Mouse (Mus musculus) midbrain, embryonic 13.5 days (tissue): ENCODE measurements around the gene Gm49394. TPM values are rescaled to one million over a fixed set of nuclear protein-coding genes. Genes with fewer than 3 reads are reported as not detected.

Experiments
- ATAC-seq: fragments of 200-750 bp; cut with Nextera tagmentation; 2 replicates; pipeline ENCODE4 v1.8.0; 2017; ENCODE audit warnings: mild to moderate bottlenecking, moderate TSS enrichment, moderate library complexity
- H3K27ac ChIP-seq: fragments of 300-500 bp; sonication (generic); 2 replicates; pipeline ENCODE4 v1.5.1; 2015; ENCODE audit warnings: inconsistent platforms, mild to moderate bottlenecking, moderate library complexity
- H3K27me3 ChIP-seq: fragments of 300-500 bp; sonication (generic); 2 replicates; pipeline ENCODE4 v1.6.1; 2015; ENCODE audit warnings: mild to moderate bottlenecking, inconsistent platforms
- H3K36me3 ChIP-seq: fragments of 300-500 bp; sonication (generic); 2 replicates; pipeline ENCODE4 v1.6.1; 2015; ENCODE audit warnings: mild to moderate bottlenecking, inconsistent platforms
- H3K4me1 ChIP-seq: fragments of 300-500 bp; sonication (generic); replicated peaks from 2 replicates; pipeline ENCODE4 v1.6.1; 2015; ENCODE audit warnings: inconsistent platforms
- H3K4me2 ChIP-seq: fragments of 300-500 bp; sonication (generic); replicated peaks from 2 replicates; pipeline ENCODE4 v1.6.1; 2015; ENCODE audit warnings: moderate library complexity, mild to moderate bottlenecking, inconsistent platforms
- H3K4me3 ChIP-seq: fragments of 300-500 bp; sonication (generic); replicated peaks from 2 replicates; pipeline ENCODE4 v1.5.1; 2015; ENCODE audit warnings: mild to moderate bottlenecking, inconsistent platforms
- H3K9ac ChIP-seq: fragments of 300-500 bp; sonication (generic); replicated peaks from 2 replicates; pipeline ENCODE4 v1.6.1; 2015; ENCODE audit warnings: mild to moderate bottlenecking, inconsistent platforms
- H3K9me3 ChIP-seq: fragments of 300-500 bp; sonication (generic); 2 replicates; pipeline ENCODE4 v1.6.1; 2016; ENCODE audit warnings: mild to moderate bottlenecking, inconsistent platforms
- WGBS: fragments of 180-500 bp; shearing (Covaris S2); methylation state at CpG from one replicate; pipeline ENCODE4 v1.1.7; 2015; 5-methylcytosine and 5-hydroxymethylcytosine counted together
- polyA plus RNA-seq: library from polyadenylated mRNA; unstranded; fragments of >200 nt; fragmentation: Nextera tagmentation; extraction: Ambion mirVana; gene quantifications from 2 replicates; pipeline ENCODE4 v1.2.1, GENCODE M21; 2015

The Gm49394 gene
- polyA plus RNA-seq, 1 experiment from 2014 or later = not detected

DNA sequence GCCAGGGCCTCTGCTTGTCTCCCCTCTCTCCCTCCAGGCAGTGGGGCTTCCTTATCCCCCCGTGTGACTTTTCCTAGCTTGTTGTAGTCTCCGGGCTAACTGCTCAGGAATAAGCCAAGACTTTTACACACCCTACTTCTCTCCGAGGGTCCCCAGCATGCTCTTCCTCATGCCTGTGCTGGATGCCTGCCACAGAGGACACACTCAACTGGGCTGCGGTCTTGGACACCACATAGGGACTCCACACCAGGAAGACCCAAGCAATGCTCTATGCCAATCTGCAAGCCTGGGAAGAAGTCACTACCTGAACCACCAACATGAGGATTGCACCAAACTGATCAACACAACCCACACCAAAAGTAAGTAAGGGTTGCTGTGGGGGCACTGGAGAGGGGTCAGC is 3.6 kb downstream of the Gm49394 start:
- peaks cover 61% of the 10 kb centered on the region for H3K27me3 ChIP-seq
- no peak overlapping the region for H3K4me3 ChIP-seq
- H3K4me2 ChIP-seq = no peak overlapping the region
- H3K9ac ChIP-seq = no peak overlapping the region
- no peaks in the 10 kb centered on the region for H3K36me3 ChIP-seq
- H3K9me3 ChIP-seq = peaks cover 15% of the 10 kb centered on the region
- peaks cover 6% of the 10 kb centered on the region; the same call in 1 of the 2 replicates for H3K4me1 ChIP-seq
- no peak overlapping the region for H3K27ac ChIP-seq
- WGBS = 72% methylated on average over 4 of the region's 4 CpGs
- no peak for ATAC-seq

DNA sequence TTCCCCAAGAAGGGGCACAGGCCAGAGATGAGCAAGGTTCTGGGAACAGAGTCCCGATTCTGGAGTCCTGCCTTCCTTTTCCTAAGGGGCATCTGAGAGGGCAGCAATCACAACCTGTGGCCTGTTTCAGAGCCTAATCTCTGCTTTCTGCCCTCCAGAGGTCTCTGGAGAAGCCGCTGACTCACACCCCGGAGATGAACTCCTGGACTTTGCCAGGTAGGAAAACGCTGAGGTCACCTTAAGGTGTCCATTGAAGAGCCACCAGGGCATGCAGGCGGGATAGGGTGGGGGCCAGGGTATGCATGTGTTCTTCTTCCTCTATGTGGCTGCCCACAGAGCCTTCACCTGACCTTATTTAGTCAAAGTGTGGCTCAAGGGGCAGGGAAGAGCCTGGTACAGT is 4.4 kb downstream of the Gm49394 start:
- H3K27ac ChIP-seq = no peak overlapping the region
- H3K4me1 ChIP-seq = peaks cover 13% of the 10 kb centered on the region
- peaks cover 69% of the 10 kb centered on the region for H3K27me3 ChIP-seq
- H3K4me3 ChIP-seq = no peak overlapping the region
- no peak for ATAC-seq
- H3K9me3 ChIP-seq = peaks cover 14% of the 10 kb centered on the region
- H3K9ac ChIP-seq = no peak overlapping the region
- WGBS = 42% methylated on average over 5 of the region's 5 CpGs
- H3K4me2 ChIP-seq = no peak overlapping the region
- no peaks in the 10 kb centered on the region for H3K36me3 ChIP-seq

DNA sequence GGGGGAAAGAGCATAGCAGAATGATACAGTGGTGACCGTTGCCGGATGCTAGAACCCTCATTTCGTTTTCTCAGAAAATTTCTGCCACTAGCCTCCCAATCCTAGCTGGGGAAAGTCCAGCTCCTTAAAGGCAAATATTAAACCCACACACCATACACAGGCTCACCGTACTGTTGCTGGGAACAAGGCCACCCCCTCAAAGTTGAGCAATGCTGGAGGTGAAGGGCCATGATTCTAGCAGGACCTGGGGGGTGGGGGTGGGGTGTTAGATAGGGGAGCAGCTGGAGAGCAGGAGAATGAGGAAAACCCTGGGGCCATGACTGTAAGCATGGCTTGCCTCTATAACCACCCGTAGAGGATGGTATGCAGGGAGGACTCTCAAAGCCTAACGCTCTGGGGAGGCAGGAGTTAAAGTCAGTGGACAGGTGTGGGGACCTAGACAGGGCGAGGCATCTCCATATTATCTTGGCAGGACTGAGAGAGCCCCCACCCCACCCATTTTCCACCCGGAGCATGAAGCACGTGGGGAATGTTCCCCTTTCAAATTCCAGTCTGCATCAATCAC is 5.2 kb downstream of the Gm49394 start:
- Histone ChIP-seq H3K9ac (no peak overlapping the region), H3K4me2 (no peak overlapping the region), H3K27me3 (peaks cover 77% of the 10 kb centered on the region), H3K36me3 (no peaks in the 10 kb centered on the region), H3K4me1 (peaks cover 20% of the 10 kb centered on the region), H3K27ac (no peak overlapping the region), H3K9me3 (peaks cover 6% of the 10 kb centered on the region; the same call in 1 of the 2 replicates), H3K4me3 (no peak overlapping the region)
- 0 out of 2 replicates have a peak, but pooled peaks have one; percentile 30 for ATAC-seq
- 5% methylated on average over 9 of the region's 9 CpGs for WGBS

DNA sequence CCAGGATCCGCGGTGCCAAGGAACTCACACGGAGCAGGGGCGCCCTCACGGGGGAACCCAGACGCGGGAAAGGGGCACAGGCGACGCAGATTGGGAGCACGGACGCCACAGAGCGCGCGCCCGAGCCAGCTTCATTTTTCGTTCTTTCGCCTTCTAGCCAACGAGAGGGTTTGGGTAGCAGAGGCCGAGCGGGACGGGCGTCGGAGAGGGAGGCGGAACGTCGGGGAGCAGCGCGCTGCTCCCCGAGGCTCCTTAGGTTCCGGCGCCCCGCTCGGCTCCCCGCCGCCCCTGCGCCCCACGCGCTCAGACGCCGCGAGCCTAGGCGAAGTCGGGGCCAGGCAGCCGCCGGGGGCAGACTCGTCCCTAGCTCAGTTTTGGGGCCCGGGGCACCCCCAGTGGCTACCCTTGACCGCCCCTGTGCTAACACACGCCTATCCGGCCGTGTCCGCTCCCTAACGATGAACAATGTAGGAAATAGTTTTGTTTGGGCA is 5.8 kb downstream of the Gm49394 start:
- H3K9ac ChIP-seq = no peak overlapping the region
- H3K36me3 ChIP-seq = no peaks in the 10 kb centered on the region
- under 1% methylated on average over 53 of the region's 53 CpGs for WGBS
- ATAC-seq = no peak
- H3K4me1 ChIP-seq = peaks cover 26% of the 10 kb centered on the region
- H3K27me3 ChIP-seq = peaks cover 82% of the 10 kb centered on the region
- peak overlapping the region; percentile 27 for H3K4me2 ChIP-seq
- 0 out of 2 replicates have a peak, but pooled peaks cover under 1% of the 10 kb centered on the region for H3K9me3 ChIP-seq
- H3K4me3 ChIP-seq = peak overlapping the region; percentile 13
- no peak overlapping the region for H3K27ac ChIP-seq

DNA sequence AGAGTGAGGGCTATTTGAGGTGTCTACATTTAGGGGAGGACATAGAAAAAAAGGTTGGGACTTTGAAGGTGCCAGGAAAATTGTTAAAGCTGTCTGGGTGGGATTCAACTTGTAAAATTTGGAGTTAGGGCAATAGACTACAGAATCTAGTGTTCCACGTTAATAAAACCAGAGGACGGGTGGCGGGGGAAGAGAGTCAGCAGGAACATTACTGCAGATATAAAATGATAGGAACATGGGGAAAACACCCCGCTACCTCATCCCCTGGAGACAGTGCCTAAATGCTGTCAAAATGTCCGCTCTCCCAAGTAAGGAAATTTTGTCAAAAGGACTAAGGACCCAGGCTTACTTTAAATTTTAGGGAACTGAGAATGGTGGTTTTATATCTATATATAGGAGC is 6.6 kb downstream of the Gm49394 start:
- WGBS = 4% methylated on average over 5 of the region's 5 CpGs

DNA sequence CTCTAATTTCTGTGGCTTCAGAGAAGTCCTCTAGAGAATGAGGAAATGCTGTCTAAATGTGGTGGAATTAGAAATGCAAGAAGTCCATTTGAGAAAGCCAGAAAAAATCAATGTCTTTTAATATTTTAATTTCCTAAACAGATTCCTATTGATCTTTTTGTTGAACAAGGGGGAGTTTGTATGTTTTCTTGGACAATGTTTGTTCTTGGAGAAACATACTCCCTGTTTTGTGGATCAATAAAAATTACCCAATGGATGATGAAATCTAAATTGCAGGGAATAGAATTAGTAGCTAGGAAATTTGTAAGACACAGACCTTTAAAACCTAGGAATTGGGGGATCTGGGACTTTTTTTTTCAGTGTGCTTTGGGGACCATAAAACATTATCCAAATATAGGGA is 7.9 kb downstream of the Gm49394 start:
- H3K4me1 ChIP-seq = peaks cover 38% of the 10 kb centered on the region
- ATAC-seq = no peak

More for the DNA sequence above, 6.6 kb downstream of the Gm49394 start:
- Histone ChIP-seq H3K9me3 (no peaks in the 10 kb centered on the region), H3K4me1 (peaks cover 34% of the 10 kb centered on the region), H3K9ac (no peak overlapping the region), H3K27me3 (peaks cover 91% of the 10 kb centered on the region), H3K4me2 (no peak overlapping the region), H3K27ac (no peak overlapping the region), H3K36me3 (no peaks in the 10 kb centered on the region), H3K4me3 (no peak overlapping the region)
- no peak for ATAC-seq

DNA sequence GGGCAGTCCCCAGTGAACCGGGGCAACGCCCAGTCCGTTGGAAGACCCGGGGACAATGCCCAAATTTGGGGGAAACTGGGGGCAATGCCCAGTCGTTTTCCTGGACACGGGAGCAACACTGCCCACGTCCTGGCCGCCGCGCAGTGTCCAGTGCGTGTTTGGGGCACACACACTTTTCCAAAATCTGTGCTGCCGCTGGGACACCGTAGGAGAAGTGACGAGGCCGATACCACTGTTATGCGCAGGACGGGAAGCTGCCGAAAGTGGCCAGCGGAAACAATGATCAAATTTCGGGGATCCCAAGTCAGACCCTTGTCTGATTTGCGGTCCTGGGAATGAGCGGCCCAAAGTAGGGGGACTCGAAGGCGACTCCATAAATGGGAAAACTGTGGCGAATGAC is 8.7 kb downstream of the Gm49394 start:
- Histone ChIP-seq H3K9ac (no peak overlapping the region), H3K36me3 (no peaks in the 10 kb centered on the region), H3K4me3 (peak overlapping the region; percentile 25), H3K9me3 (no peaks in the 10 kb centered on the region), H3K4me1 (peaks cover 38% of the 10 kb centered on the region), H3K27me3 (peaks cover 100% of the 10 kb centered on the region), H3K27ac (no peak overlapping the region), H3K4me2 (peak overlapping the region; percentile 22)
- WGBS = under 1% methylated on average over 25 of the region's 25 CpGs
- no peak for ATAC-seq

More for the DNA sequence above, 7.9 kb downstream of the Gm49394 start:
- H3K4me2 ChIP-seq = no peak overlapping the region
- H3K4me3 ChIP-seq = no peak overlapping the region
- H3K9ac ChIP-seq = no peak overlapping the region
- peaks cover 100% of the 10 kb centered on the region for H3K27me3 ChIP-seq
- no peaks in the 10 kb centered on the region for H3K36me3 ChIP-seq
- H3K27ac ChIP-seq = no peak overlapping the region
- no peaks in the 10 kb centered on the region for H3K9me3 ChIP-seq

DNA sequence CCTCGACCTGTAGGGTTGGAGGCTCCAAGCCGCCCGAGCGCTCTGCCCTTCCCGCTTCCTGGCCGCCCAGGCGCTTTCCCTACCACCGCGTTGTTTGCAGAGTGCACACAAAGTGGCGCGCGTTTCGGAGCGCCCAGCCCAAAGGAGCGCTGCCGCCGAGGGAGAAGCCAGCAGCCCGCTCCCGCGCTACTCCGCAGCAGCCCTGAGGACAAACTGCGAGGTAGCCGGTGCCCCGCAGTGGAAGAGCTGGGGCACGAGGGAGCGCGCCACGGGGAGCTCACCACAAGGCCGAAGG is 9.1 kb downstream of the Gm49394 start:
- ATAC-seq = no peak
- Histone ChIP-seq H3K9ac (no peak overlapping the region; the same call in 1 of the 2 replicates), H3K4me3 (peak overlapping the region; percentile 25), H3K27ac (no peak overlapping the region), H3K36me3 (no peaks in the 10 kb centered on the region), H3K4me1 (peaks cover 38% of the 10 kb centered on the region), H3K27me3 (peaks cover 100% of the 10 kb centered on the region), H3K4me2 (peak overlapping the region; percentile 22), H3K9me3 (no peaks in the 10 kb centered on the region)
- 0% methylated on average over 29 of the region's 29 CpGs for WGBS

DNA sequence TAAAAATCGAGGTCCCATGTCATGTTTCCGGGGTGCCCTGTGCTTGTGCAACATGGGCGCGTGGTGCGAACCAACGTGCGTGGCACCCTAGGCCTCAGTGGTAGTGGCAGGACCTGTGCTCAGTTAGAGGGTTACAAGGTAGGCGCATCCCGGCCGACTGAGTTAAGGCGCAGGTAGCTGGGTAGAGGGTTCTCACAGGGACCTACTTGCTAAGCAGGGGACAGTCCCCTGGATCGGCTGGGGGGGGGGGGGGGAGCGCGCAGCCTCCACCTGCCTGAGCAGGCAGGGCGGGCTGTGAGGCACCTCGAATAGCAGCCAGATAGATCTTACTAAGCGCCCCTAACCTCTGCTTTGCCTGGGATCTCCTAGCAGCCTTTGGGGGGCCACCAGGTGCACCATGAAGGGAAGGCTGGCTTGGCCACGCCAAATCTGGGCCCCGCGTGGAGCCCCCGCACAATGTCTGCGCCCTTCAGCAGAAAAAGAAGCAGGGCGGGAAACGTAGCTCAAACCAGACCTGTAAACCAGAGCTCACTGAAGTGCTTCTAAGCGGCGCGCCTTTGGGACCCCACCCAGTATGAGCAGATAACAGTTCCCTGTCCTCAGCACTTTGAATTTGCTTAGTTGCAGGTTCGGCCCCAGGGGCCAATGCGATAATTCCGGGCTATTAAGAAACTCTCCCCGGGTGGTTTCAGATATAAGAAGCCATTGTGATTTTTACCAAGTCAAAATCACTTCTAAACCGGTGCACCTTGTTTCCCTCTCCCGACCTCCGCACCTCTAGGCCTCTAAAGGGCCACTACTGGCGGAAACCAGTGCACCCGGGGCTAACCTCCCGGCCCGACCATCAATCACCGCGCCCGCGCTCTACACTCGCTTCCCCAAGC is 9.7 kb downstream of the Gm49394 start:
- H3K9ac ChIP-seq = no peak overlapping the region
- no peaks in the 10 kb centered on the region for H3K36me3 ChIP-seq
- peaks cover 100% of the 10 kb centered on the region for H3K27me3 ChIP-seq
- no peaks in the 10 kb centered on the region for H3K9me3 ChIP-seq
- H3K4me2 ChIP-seq = peak overlapping the region; percentile 52
- H3K4me3 ChIP-seq = peak overlapping the region; percentile 38
- H3K4me1 ChIP-seq = peaks cover 38% of the 10 kb centered on the region
- no peak overlapping the region for H3K27ac ChIP-seq
- WGBS = 2% methylated on average over 40 of the region's 43 CpGs
- no peak for ATAC-seq

DNA sequence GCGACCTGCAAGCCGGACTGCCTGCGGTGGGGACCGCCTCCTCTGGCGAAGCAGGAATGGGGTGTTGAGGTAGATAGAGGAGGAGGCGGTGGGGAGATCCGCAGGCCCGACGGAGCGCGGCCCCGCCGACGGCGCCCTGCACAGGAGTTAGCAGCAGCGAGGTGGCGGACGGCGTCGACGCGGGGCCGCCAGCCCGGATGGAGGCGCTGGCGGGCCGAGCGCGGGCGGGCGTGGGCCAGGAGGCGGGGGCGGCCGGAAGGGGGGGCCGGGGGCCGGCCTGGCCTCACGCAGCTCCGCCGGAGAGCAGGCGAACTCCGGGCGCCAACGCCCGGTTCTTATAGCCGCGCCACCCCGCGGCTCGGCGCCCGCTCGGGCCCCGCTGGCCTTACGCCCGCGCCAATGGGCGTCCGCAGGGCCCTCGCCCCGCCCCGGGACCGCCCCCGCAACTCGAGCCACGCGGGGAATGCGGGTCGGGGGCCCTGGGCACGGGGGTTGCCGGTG is 10.5 kb downstream of the Gm49394 start:
- H3K4me2 ChIP-seq = peak overlapping the region; percentile 52
- WGBS = under 1% methylated on average over 52 of the region's 70 CpGs
- H3K27me3 ChIP-seq = peaks cover 100% of the 10 kb centered on the region
- H3K4me1 ChIP-seq = peaks cover 38% of the 10 kb centered on the region
- no peaks in the 10 kb centered on the region for H3K36me3 ChIP-seq
- H3K4me3 ChIP-seq = peak overlapping the region; percentile 38
- no peaks in the 10 kb centered on the region for H3K9me3 ChIP-seq
- H3K9ac ChIP-seq = no peak overlapping the region
- H3K27ac ChIP-seq = no peak overlapping the region
- peak; percentile 49; the same call in 1 of the 2 replicates for ATAC-seq

DNA sequence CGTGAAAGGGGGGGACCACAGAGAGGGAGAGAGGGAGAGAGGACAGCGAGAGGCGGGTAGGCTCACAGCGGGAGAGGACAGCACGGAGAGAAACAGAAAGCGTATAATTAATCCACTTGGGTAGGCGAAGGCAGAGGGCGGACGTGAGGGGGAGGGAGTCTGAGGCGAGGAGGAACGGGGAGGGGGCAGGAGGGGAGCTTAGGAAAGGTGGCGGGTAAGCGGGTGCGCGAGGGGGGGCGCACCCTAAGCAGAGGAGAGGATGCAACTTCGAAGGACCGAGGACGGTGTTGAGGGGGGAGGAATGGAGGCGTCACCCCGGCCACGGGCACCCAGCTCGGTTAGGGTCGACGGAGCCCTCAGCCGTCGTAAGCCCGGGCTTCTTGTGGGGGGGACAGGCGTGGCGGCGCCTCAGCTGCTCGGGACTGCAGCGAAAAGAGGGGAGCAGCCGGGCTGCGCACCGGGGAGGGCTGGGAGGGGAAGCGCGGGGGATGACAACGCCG is 11.0 kb downstream of the Gm49394 start:
- Histone ChIP-seq H3K4me1 (peaks cover 38% of the 10 kb centered on the region), H3K36me3 (no peaks in the 10 kb centered on the region), H3K9ac (0 out of 2 replicates have a peak overlapping the region, but pooled peaks have one; percentile 0), H3K27me3 (peaks cover 100% of the 10 kb centered on the region), H3K27ac (no peak overlapping the region), H3K4me3 (peak overlapping the region; percentile 38), H3K4me2 (peak overlapping the region; percentile 52), H3K9me3 (no peaks in the 10 kb centered on the region)
- WGBS = 1% methylated on average over 38 of the region's 40 CpGs
- ATAC-seq = peak; percentile 49; the same call in 1 of the 2 replicates
